Mouse (Mus musculus): ENCODE measurements around the gene Pgs1. TPM values are rescaled to one million over a fixed set of nuclear protein-coding genes. Genes with fewer than 3 reads are reported as not detected.

Gene Pgs1
- total RNA-seq, 2 experiments from 2014 or later, result 76.2 to 81.3 TPM

DNA sequence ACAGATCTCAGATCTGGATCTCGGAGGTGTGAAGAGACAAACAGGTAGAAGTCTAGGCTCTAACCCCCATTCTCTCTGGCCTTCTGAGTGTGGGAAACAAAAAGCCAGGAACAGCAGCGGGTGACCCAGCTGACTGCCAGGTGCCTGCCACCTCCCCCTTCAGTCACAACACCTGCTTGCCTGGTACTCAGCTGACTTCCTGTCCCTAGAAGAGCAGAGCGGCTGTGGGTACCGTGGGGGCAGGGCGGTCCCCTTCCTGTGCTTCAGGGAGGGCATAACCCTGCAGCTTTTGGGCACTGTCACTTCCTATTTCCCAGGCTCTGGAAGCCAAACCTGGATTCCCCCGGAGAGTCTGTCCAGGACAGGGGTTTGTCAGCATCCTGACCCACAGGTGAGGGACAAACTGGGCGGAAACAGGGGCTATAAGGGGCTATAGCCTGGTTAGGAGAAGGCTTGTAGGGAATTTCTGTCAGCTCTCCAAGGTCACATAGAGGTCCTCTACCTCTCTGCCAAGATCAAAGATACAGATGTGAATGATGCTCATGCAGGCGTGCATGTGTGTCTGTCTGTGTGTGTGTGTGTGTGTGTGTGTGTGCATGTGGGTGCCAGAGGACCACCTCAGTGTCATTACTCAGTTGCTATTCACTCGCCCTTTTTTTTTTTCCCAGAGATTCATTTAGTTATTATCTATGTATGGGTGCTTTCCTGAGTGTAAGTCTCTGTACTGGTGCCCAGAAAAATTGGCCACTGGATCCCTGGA, 33.7 kb upstream of the Pgs1 start:
- H3K27ac ChIP-seq, result no peak overlapping the region
- no peak overlapping the region for H3K4me3 ChIP-seq
- no peak for DNase-seq (ENCODE audit: low spot score in 2 of 2)
- TF ChIP-seq CTCF (conservative IDR thresholded peaks at IDR 0.05), result no peak

DNA sequence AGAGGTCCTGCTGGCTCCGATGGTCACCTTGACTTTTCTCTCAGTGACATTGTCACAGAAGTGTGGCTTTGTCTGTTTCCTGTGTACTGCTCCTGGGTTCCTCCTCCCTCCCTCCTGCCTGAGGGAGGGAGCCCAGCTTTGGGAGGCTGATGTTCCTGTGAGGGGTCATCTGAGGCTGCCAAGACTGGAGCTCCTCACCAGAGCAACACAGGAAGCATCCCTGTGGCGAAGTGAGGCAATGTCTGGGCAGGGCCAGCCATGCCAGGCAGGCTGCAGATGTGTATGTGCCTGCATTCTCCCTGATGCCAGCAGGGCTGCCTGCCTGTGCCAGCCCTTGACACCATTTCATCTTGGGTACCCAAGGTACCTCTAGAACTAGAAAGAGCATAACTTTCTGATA, 32.0 kb upstream of the Pgs1 start:
- TF ChIP-seq CTCF (conservative IDR thresholded peaks at IDR 0.05), result peak; percentile 45

DNA sequence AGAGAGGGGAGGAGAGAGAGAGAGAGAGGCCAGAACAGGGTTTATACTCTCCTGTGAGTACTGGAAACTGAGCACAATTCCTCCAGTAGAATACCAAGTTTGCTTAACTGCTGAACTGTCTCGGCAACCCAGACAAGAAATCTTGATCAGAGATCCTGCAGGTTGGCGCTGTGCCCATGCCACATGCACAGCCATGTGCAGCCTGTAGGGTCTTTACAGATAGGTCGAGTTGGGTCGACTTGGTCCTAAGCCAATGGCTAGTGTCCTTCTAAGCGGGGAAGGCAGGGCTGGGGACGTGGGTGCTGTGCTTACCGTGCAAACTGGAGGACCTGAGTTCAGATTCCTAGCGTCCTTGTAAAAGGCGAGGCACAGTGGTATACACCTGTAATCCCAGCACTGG, 31.3 kb upstream of the Pgs1 start:
- H3K4me3 ChIP-seq, result no peak overlapping the region
- H3K27ac ChIP-seq, result no peak overlapping the region
- no peak for TF ChIP-seq CTCF (conservative IDR thresholded peaks at IDR 0.05)
- DNase-seq (ENCODE audit: low spot score in 2 of 2), result no peak

More for the DNA sequence above, 32.0 kb upstream of the Pgs1 start:
- no peak for DNase-seq (ENCODE audit: low spot score in 2 of 2)
- Histone ChIP-seq H3K4me3 (no peak overlapping the region), H3K27ac (no peak overlapping the region)

DNA sequence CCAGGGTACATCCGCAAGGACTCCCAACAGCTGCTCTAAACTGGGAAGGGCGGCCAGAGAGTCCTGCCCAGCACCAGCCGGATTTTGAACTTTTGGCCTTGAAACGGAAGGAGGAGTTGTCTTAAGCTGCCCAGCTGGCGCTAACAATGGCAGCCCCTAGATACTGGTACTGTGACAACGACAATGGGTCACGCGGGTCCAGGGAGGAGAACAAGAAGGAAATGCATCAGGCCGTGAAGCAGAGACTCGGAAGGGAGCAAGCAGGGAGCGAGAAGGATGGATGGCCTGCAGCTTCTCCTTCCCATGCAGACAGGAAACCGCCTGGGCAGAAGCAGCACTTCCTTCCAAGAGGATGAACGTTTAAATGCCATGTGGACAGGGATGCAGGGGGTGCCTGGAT, 30.5 kb upstream of the Pgs1 start:
- Histone ChIP-seq H3K27ac (no peak overlapping the region), H3K4me3 (no peak overlapping the region)
- TF ChIP-seq CTCF (conservative IDR thresholded peaks at IDR 0.05), result no peak
- DNase-seq (ENCODE audit: low spot score in 2 of 2), result no peak

DNA sequence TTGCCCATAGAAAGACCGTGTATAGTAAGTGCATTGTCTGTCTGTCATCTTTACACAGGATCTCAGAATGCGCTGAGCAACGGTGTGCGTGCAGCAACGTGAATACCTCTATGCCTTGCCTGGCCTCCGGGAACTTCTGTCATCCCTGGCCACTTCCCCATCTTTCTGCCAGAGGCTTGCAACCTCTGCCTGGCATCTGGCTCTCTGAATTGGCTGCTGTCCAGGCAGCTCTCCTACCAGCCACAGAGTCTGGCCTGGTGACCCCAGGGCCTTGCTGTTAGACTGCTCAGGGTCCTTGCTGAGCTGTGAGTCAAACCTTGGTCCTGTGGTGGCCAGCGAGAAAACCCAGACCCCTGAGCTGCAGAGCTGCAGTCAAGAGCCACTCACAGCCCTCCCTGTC, 27.9 kb upstream of the Pgs1 start:
- no peak for TF ChIP-seq CTCF (conservative IDR thresholded peaks at IDR 0.05)
- no peak overlapping the region for H3K27ac ChIP-seq
- no peak overlapping the region for H3K4me3 ChIP-seq
- no peak for DNase-seq (ENCODE audit: low spot score in 2 of 2)

DNA sequence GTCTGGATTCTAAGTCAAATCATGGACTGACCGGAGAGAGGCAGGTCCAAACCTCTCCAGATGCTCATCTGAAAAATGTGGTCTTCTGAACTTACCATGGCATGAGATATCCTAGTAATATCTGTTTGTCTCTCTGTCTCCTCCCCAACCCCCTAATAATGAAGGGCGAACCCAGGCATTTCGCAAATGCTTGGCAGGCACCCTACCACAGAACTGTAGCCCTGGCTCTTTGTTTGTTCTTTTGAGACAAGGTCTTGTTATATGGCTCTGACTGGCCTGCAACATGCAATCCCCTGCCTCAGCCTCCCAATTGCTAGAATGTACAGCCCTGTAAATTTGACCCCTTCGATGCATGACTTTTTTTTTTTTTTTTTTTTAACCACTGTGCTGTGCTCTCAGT, 26.9 kb upstream of the Pgs1 start:
- no peak for TF ChIP-seq CTCF (conservative IDR thresholded peaks at IDR 0.05)
- no peak overlapping the region for H3K4me3 ChIP-seq
- DNase-seq (ENCODE audit: low spot score in 2 of 2), result no peak
- H3K27ac ChIP-seq, result no peak overlapping the region; the same call in 1 of the 2 replicates

DNA sequence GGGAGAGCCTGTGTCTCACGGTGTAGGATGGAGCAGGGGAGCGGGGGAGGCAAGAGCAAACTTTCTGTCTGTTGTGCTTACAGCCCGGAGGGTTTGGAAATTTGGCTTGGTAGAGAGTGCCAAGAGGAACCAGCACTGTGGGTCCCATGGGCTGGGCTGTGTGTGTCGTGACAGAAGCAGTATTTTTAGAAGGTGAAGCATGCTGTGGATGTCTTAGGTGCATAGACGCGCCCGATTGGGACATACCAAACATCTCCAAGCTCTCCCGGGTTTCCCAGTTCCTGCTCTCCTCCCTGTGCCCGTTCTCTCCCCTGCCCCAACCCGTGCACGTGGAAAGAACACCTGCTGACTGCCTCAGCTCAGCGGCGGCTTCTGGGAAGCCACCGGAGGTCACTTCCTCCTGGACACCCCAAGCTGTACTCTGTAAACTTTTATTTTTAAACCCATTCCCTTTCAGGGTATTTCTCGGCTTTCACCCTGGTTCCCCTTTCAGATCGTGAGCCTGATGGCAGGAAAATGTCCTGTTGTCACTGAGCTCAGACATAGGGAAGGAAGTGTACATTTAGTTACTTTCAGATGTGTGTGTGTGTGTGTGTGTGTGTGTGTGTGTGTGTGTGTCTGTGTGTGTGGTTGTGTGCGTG, 26.2 kb upstream of the Pgs1 start:
- H3K27ac ChIP-seq, result no peak overlapping the region; the same call in 1 of the 2 replicates
- no peak for DNase-seq (ENCODE audit: low spot score in 2 of 2)
- TF ChIP-seq CTCF (conservative IDR thresholded peaks at IDR 0.05), result no peak
- H3K4me3 ChIP-seq, result no peak overlapping the region

DNA sequence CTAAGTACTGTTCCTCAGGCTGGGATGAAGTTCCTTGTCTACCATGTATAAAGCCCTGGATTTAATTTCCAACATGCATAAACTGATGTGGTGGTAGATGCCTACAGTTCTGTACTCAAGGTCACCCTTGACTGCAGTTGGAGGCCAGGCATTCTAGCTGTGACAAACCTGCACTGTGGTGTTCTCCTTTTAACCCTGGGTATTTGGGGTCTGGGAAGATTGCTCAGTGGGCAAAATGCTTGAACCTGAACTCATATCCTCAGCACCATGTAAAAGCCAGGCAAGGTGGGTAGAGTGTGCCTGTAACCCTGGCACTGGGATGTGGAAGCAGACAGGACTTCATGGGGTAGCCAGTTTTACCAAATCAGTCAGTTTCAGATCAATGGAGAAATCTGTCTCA, 25.5 kb upstream of the Pgs1 start:
- DNase-seq (ENCODE audit: low spot score in 2 of 2), result no peak
- Histone ChIP-seq H3K4me3 (no peak overlapping the region), H3K27ac (no peak overlapping the region)
- no peak for TF ChIP-seq CTCF (conservative IDR thresholded peaks at IDR 0.05)

DNA sequence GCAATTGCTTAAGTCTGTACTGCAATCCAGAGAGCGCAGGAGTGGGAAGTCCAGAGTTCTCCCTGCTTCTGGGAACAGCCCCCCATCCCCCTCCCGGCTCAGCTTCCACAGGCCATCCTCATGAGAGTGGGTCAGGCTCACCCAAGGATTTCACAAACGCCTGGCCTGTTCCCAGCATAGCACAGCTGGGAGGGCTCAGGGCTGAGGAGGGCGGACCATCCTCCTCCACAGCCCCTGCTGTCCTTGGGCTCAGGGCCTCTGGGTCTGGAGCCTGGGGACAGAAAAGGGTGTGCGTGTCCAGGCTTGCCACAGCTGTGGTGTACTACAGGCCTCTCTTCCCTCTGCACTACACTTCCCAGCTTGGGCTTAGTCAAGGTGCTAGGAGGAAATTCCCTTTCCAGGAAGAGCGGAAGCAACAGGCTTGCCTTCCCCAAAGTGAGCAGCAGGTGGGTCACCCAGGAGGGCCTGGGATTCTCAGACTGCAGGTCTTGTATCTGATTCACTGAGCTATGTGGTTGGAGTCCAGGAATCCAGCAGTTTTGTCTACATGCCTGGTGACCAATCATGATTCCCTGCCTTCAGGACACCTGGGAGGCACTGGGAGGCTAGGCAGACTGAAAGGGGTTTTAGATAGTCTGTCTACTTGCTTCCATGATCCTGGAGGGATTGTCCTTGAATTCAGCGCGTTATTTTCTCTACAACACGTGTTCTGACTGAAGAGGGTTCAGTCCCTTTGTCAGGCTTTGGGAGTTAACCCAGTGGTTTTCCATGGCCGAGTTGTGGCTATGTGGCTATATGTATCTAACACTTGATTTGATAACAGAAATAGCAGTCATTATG, 23.6 kb upstream of the Pgs1 start:
- DNase-seq (ENCODE audit: low spot score in 2 of 2), result no peak
- TF ChIP-seq CTCF (conservative IDR thresholded peaks at IDR 0.05), result no peak
- peak overlapping the region; percentile 73 for H3K27ac ChIP-seq
- H3K4me3 ChIP-seq, result no peak overlapping the region; the same call in 1 of the 2 replicates

DNA sequence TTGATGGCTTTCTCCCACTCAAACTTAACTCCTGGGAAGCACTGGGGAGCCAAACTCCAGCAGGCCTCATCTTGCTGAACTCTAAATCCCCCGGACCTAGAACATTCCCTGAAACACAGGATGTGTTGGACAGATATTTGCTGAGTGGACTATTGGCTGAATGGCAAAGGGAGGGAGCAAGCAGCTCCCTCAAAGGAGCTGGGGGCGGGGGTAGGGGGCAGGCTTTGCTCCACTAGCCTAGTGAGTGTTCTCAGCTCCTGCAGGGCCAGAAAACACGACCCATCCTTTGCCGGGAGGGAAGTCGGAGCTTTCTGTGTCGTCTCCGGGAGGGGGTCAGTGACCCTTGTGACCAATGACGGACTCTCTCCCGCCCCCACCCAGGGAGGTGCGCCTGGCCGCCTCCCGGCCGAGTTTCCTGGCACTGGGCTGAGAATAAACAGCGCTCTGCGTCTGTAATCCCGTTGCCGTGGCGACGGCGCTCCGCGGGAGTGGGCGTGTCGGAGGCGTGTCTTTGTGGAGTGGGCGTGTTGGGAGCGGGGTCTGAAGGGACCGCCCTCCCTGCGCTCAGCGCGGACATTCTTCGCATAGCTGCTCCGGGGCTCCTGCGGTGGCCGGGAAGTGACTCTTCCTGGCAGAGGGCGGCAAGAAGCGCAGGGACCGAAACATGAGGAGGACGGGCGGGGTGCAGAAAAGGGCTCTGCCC, 22.9 kb upstream of the Pgs1 start:
- peak overlapping the region; percentile 82 for H3K27ac ChIP-seq
- TF ChIP-seq CTCF (conservative IDR thresholded peaks at IDR 0.05), result peak; percentile 50
- peak; percentile 97 for DNase-seq (ENCODE audit: low spot score in 2 of 2)
- H3K4me3 ChIP-seq, result peak overlapping the region; percentile 49

DNA sequence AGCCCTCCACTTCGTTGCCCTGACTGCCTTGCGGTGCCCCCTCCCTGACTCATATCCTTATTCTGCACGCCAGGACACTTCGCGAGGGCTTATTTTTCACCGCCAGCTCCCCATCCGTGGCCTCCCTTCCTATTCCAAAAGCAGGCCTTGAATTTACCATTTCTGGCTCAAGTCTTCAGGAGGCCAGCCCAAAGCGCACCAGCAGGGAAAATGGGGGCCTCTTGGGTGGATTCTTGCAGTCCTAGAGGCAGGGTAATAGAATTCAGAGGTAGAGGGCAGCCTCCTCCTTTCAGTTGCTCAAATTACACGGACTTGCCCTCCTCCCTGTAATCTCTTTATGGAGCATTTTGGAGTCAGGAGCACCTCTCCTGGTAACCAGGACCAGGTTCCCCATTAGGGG, 22.2 kb upstream of the Pgs1 start:
- DNase-seq (ENCODE audit: low spot score in 2 of 2), result no peak
- peak overlapping the region; percentile 49 for H3K4me3 ChIP-seq
- no peak for TF ChIP-seq CTCF (conservative IDR thresholded peaks at IDR 0.05)
- H3K27ac ChIP-seq, result peak overlapping the region; percentile 82

DNA sequence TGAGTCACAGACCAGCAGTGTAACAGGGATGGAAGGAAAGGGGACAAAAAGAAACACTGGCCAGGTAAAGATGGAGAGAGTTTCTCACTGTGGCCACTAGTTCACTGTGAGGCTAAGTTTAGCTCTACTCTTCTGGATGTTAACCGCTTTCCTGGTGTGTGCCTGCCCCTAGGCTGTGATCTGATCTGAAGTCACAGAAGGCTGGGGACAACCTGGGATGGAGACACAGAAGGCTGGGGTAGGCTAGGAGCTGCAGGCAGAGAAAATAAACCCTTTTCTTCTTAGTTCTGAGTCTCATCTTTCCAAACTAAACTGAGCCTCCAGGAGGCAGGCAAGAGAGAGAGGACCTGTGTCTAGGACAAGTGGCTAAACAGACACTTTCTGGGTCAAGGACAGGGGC, 21.8 kb upstream of the Pgs1 start:
- TF ChIP-seq CTCF (conservative IDR thresholded peaks at IDR 0.05), result peak; percentile 2; the same call in 1 of the 2 replicates
- Histone ChIP-seq H3K27ac (peak overlapping the region; percentile 82), H3K4me3 (no peak overlapping the region)
- DNase-seq (ENCODE audit: low spot score in 2 of 2), result no peak
